Mouse (Mus musculus): ENCODE data around the gene Gsto1.

Gsto1 gene

GRCm38 (mm10) chr19:47888037-47888436 is 33.3 kb downstream of the Gsto1 start:
- in situ Hi-C loops (cut with MboI, MseI), result no loop called here

GRCm38 (mm10) chr19:47890489-47891130 is 35.8 kb downstream of the Gsto1 start:
- in situ Hi-C loops (cut with MboI, MseI), result no loop called here

- in situ Hi-C loops (cut with MboI, MseI), result no loop called here
These were observed 37.0 kb downstream of the Gsto1 start for GRCm38 (mm10) chr19:47891562-47892312.

GRCm38 (mm10) chr19:47893092-47893491 is 38.3 kb downstream of the Gsto1 start:
- in situ Hi-C loops (cut with MboI, MseI), result no loop called here

GRCm38 (mm10) chr19:47898472-47899079 is 43.8 kb downstream of the Gsto1 start:
- in situ Hi-C loops (cut with MboI, MseI), result no loop called here

GRCm38 (mm10) chr19:47900012-47900411 is 45.2 kb downstream of the Gsto1 start:
- in situ Hi-C loops (cut with MboI, MseI), result no loop called here

- in situ Hi-C loops (cut with MboI, MseI), result no loop called here
These were observed 45.8 kb downstream of the Gsto1 start for GRCm38 (mm10) chr19:47900558-47900957.

- in situ Hi-C loops (cut with MboI, MseI), result no loop called here
These were observed 47.8 kb downstream of the Gsto1 start for GRCm38 (mm10) chr19:47902316-47903201.

GRCm38 (mm10) chr19:47903679-47904078 is 48.9 kb downstream of the Gsto1 start:
- in situ Hi-C loops (cut with MboI, MseI), result no loop called here

- in situ Hi-C loops (cut with MboI, MseI), result no loop called here
These were observed 50.3 kb downstream of the Gsto1 start for GRCm38 (mm10) chr19:47905081-47905480.

- in situ Hi-C loops (cut with MboI, MseI), result no loop called here
These were observed 50.8 kb downstream of the Gsto1 start for GRCm38 (mm10) chr19:47905603-47906002.

GRCm38 (mm10) chr19:47907596-47907995 is 52.8 kb downstream of the Gsto1 start:
- in situ Hi-C loops (cut with MboI, MseI), result no loop called here

- in situ Hi-C loops (cut with MboI, MseI), result no loop called here
These were observed 54.2 kb downstream of the Gsto1 start for GRCm38 (mm10) chr19:47908961-47909371.

GRCm38 (mm10) chr19:47909387-47910116 is 54.8 kb downstream of the Gsto1 start:
- in situ Hi-C loops (cut with MboI, MseI), result no loop called here

- in situ Hi-C loops (cut with MboI, MseI), result no loop called here
These were observed 55.4 kb downstream of the Gsto1 start for GRCm38 (mm10) chr19:47910117-47910618.

GRCm38 (mm10) chr19:47910751-47911150 is 56.0 kb downstream of the Gsto1 start:
- in situ Hi-C loops (cut with MboI, MseI), result no loop called here

- in situ Hi-C loops (cut with MboI, MseI), result no loop called here
These were observed 58.6 kb downstream of the Gsto1 start for GRCm38 (mm10) chr19:47913344-47913743.

- in situ Hi-C loops (cut with MboI, MseI), result no loop called here
These were observed 59.4 kb downstream of the Gsto1 start for GRCm38 (mm10) chr19:47914191-47914590.

Data from regulatory T cell (primary cell).